Mouse (Mus musculus): Measurements from ENCODE around the gene Sae1.
"Not testable (repeated sequence)": the region's sequence is repeated elsewhere in the genome, so short reads cannot be mapped to it uniquely, and the experiment has no call there.

The Sae1 gene

DNA sequence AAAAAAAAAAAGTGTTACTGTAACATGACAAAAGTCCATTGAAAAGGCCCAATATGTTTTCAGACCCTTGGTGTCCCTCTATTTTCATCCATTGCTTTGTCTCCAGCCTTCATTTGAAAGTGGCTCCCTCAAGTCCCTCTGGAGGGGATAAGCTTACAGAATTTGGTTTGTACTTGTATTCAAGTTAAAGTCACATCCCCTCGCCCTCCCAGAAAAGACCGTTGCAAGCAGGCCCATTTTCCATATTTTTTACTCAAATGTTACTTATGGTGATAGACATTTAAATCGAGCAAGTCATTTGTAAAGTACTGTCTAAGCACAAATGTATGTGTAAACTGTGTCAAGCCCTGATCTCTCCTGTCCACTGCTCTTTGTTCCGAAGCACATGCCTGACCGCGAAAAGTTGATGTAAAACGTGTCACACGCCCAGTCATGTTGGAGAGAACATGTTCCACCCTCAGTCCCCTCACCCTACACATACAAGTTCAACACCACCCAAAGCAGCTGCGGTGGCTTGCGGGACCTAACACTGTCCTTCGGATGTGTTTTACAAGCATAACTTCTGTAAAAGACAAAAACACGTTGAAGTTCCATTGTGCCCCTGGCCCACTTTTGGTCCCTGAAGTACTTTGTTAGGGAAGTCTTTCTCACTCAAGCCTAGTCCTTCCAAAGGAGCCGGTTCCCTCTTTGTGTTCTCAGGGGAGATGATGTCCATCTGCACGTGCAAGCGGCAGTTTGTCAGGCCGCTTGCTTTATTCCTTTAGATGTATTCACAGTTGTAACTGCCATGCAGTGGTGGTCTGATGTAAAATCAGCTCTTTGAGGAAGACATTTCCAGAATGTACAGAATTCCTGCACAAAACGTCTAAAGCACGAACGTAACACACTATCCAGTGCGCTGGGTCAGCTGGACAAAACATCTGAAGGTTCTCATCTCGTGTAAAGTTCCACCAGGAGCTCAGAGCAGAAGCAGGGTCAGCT is 15.7 kb upstream of the Sae1 start:
- DNase-seq (ENCODE audit: low read depth, low spot score), result peak; percentile 43

DNA sequence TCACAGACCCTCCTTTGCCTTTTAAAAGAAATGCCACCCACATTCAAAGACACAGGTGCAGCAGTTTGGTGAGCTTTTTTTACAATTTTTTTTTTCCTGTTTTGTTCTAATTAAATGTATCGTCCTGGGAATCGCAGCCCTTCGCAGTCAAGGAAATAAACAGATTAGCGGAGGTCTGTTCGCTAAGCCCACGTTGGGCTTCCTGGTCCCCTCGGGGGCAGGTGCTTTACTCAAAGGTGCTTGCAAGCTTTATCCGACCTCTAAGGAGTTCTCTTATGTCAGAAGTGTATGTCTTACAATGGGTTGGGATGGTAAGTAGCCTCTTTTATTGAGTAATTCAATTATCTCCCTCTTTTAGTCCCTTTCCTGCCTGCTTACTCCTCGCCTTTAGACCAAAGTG is 14.8 kb upstream of the Sae1 start:
- no peak for DNase-seq (ENCODE audit: low read depth, low spot score)

DNA sequence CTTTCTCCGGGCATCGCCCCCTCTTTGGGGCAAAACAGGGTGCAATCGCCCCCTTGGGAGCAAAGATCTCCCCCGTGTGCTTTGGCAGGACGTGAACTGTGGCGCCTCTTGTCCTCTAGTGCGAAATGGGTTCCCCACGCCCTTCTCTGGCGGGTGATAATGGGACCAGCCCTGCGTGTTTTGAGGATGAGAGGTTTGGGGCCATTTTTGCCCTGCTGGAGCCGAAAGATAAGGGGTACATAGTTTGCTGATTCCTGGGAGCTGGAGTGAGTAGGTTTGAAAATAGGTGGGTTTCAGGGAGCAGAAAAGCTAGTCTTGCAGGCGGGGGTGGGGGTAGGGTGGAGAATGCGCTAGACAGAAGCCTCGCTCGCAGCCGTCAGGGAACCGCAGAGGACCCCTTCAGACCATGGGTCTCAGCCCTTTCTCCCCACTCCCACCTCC is 14.4 kb upstream of the Sae1 start:
- DNase-seq (ENCODE audit: low read depth, low spot score), result peak; percentile 30

DNA sequence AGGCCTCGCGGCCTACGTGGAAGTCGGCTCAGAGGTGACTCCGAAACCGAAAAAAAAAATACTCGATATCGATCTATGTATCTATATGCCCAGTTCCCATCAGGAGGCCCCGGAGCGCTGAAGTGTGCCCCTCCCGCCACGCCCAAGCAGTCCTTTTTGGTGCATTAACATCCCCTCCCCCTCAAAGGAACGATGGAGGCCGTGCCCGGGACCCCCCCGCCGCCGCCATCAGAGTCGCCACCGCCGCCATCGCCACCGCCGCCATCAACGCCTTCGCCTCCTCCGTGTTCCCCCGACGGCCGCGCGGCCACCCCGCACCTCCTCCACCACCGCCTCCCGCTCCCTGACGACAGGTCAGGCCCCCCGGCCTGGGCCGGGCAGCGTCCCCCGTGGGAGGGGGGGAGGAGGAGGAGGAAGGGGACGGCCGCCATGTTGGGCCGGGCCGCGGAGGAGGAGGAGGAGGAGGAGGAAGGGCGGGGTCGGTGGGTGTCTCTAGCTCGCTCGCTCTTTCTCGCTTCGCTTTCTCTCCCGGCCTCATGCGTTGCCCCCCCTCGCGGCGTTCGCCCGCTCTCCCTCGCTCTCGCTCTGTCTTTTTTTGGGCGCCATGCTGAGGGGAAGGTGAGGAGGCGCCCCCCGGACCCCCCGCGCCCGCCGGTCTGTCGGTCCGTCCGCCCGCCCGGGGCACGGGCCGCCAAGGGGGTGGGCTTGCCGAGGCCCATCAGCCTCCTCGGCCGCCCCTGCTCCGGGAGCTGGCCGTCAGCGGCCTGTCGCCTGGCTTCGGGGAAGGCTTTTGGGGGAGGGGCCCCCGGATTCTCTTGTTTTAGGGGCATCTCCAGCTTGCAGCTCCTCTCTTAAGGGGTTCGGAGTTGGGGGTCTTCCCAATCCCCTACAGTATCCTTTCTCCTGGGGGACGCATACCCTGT is 13.3 kb upstream of the Sae1 start, which contains the start of gene Zc3h4:
Gene Zc3h4, plus strand, starts transcription at position 222 of the 923 bp plus-strand sequence.
- DNase-seq (ENCODE audit: low read depth, low spot score), result peak; percentile 88

DNA sequence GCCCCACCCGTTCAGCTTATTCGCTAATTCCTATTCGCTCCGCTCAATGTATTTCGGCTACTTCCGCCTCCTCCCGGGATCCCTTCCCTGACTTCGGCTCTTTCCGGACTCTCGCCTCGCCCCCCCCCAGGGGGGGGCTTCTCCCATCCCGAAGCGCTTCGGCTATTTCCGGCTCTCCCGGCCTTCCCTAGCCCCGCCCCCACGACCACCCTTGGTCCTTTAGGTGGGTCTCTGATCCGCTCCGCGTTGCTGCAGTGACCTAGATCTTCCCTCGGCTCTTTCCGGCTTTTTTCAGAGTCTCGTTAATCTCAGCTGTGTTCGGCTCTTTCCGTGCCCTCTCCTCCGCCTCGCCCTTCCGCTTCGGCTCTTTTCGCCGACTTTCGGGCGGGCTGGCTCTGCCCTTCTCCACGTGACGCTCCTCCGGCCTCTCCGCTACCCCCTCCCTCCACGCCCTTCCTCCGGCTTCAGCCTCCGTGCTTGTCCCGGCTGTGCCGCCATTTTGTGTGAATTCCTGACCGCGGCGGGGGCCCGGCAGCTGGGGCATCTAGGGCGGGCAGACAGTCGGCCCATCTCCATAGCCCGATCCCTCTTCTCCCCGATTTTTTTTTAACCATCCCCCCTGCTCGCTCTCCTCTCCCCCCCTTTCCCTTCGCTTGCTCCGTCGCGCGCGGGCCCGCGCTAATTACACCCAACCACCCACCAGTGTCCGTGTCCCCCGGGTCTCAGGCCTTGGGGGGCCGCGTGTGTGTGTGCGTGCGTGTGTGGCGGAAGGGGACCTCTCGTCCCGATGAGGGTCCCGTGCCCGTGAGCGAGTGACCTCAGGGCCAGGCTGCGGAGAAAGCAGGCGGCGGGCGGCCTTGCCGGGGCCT is 12.4 kb upstream of the Sae1 start:
- peak; percentile 99 for DNase-seq (ENCODE audit: low read depth, low spot score)

DNA sequence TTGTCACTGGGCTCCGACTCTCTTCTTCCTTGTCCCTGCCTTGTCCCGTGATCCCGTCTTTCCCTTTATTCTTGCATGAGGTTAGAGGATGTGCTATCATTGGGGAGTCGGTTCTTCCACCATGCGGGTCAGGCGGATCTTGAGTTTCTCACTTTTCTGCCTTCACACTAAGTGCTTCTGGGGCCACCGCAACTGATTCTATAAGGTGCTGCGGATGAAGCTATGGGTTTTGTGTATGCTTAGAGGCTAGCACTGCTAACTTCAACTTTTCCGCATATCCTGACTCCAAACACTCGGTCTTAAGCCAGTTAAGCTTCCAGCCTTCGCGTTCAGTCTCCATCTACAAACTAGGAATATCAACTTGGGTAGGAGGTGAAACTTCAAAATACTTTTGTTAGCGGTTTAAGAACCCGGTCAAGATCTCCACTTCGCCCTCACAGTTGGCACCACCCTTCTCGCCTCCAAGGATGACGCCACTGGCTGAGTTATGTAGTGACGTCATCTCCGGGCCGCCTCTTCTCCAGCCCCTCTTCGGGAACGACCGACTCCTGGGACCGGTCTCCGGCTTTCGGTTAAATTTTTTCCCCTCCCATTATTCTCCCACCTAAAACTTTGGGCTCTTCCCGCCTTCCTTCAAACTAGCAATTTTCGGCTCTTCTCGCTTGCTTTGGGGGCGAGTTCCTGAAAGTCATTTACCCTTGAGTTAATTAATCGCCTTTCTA is 11.7 kb upstream of the Sae1 start:
- DNase-seq (ENCODE audit: low read depth, low spot score), result peak; percentile 95

DNA sequence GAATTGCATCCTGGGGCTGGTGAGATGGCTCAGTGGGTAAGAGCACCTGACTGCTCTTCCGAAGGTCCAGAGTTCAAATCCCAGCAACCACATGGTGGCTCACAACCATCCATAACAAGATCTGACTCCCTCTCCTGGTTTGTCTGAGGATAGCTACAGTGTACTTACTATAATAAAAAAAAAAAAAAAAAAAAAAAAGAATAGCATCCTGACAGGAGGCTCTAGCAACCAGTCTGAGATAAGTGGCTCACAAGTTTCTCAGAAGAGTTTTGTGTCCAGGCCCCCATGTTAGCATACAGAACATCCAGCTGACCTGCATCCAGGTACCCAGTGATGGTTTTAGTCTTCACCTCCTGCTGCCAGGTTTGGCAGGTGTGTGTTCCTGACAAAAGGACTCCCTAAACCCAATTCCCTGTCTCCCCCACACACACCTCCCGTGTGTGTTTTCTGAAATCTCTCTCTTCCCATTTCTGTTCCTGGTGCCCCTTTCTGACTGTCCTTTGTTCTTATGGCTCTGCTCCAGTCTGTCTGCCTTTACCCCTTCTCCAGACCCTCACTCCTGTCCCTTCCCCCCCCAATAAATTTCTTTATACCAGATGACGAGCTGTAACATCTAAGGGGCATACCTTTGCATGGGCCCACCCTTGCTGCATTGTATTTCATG is 10.9 kb upstream of the Sae1 start:
- DNase-seq (ENCODE audit: low read depth, low spot score), result no peak

DNA sequence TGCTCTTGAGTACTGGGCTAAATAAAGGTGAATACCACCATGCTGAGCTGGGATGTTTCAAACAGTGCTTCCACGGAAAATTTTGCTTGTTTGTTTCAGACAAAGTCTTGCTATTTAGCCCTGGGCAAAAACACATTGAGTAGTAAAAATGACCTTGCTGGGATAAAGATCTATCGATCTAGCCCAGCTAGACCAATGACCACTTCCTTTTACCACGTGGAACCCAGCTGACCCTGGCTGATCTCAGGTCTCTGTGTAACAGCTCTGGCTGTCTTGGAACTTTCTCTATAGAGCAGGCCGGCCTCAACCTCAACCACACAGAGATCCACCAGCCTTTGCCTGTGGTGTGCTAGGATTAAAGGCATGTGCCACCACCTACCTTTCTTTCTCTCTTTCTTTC is 9.9 kb upstream of the Sae1 start:
- no peak for DNase-seq (ENCODE audit: low read depth, low spot score)

DNA sequence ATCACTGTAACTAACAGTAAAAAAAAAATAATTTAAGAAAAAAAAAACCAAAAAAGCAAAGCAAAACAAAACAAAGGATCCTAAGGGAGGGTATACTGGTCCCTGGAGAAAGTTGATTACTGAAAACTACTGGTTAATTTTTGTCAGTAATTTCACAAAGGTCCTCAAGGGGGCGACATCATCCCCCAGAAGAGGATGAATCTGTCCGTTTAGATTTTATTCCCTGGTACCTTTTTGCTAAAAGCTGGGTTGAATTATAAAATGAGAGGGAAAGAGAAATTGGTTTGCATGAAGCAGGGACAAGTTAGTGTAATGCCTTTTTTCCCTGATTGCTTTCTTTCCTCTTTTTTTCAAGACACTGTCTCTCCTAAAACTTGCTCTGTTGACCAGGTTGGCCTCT is 8.3 kb upstream of the Sae1 start:
- peak; percentile 66 for DNase-seq (ENCODE audit: low read depth, low spot score)

DNA sequence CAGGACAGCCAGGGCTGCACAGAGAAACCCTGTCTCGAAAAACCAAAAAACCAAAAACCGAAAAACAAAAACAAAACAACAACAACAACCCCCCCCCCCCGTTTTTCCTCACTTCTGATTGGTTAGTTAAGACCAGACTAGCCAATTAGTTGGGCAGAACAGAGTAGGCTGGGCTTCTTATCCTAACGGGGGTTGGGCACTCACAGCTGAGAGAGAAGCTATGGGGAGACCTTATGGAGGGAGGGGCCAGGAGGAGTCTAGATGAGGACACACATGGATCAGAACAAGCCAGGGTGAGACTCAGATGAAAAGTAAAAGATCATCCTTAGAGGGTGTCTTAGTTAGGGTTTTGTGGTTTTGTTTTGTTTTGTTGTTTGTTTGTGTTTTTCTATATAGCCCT is 5.3 kb upstream of the Sae1 start:
- no peak for DNase-seq (ENCODE audit: low read depth, low spot score)

DNA sequence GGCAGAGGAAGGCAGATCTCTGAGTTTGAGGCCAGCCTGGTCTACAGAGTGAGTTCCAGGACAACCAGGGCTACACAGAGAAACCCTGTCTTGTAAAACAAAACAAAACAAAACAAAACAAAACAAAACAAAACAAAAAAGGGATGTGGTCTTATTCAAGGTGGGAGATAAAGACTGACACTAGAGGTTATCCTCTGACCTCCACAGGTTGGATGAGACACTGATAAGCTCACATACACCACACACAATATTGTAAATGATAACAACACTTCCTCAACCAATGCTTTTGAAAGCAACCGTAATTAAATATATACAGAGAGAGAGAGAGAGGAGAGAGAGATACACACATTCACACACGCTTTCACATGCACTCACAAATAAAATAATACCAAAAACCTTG is 2.3 kb upstream of the Sae1 start:
- not testable (repeated sequence) for DNase-seq (ENCODE audit: low read depth, low spot score)

DNA sequence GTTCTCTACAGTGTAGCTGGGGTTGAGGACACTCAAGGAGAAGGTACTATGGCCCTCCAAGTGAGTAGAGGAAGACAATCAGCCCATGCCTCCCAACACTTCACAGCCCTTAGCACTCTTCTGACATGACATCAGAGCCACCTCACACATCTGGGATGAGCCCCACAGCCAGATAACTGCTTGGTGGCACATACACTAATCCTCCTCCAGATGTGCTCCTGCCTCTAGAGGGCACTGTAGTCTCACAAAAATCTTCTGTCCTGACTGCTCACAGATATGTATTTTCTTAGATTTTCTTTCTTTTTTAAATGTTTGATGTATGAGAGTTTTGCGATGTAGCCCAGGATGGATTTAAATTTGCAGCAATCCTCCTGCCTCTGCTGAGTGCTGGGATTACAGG is 11.1 kb downstream of the Sae1 start:
- peak; percentile 30 for DNase-seq (ENCODE audit: low read depth, low spot score)

DNA sequence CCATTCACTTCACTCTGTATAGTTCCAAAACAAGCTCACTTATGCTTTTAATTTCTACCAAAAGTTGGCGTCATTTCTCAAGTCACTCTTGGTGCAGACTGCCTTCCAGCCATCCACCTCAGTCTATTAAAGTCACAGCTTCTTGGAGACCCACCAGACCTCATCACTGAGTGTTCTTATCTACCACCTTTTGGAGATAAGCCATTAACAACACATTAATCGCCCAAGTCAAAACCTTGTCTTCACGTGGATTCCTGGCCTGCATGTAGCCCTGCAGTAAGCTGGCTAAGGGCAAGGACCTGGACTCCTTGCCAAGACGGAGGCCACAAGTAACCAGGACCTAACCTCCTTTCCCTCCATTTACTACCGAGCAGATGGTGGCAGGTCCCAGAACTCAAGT is 12.6 kb downstream of the Sae1 start:
- no peak for DNase-seq (ENCODE audit: low read depth, low spot score)

DNA sequence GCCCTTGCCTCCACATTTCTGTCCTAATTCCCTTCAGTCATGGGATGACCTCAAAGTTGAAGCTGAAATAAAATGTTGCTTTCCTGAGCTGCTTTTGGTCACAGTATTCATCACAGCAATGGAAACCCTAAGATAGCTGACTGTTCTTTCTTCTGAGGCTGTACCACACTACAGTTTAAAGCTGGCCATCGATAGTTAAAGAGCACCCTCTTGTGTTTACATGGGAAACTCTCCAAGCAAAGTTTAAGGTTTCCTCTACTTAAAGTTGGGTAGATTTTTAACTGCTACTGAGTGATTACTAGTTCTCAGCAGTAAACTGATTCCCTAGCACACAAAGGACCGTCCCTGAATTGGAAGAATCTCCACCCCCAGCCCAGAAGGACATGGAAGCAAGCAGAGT is 13.9 kb downstream of the Sae1 start:
- DNase-seq (ENCODE audit: low read depth, low spot score), result no peak

DNA sequence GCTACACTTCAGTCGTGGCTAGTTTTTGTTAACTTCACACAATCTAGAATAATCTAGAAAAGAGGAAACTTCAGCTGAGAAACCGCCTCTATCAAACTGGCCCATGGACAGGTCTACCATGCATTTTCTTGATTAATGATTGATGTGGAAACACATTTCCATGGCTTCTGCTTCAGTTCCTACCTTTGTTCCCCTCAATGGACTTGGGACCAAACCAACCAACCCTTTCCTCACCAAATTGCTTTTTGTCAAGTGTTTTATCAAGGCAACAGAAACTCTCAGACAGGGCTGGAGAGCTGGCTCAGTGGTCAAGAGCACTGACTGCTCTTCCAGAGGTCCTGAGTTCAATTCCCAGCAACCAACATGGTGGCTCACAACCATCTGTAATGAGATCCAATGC is 17.0 kb downstream of the Sae1 start:
- no peak for DNase-seq (ENCODE audit: low read depth, low spot score)

DNA sequence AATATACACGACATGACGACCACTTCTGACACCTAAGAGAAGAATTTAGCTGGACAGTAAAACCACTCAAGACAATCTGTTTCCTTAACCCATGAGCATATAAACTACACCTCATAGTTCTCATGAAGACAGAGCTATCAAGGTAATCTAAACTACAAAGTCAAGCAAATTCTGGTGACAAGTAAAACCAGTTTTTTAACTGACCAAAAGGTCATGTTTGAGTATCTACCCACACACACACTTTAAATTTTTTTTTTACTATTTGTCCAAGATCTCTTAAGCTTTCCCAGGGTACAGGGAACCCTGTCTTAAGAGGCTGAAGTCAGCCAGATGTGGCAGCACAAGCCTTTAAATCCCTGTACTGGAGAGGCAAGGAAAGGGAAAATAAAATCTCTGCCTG is 18.8 kb downstream of the Sae1 start:
- DNase-seq (ENCODE audit: low read depth, low spot score), result no peak

DNA sequence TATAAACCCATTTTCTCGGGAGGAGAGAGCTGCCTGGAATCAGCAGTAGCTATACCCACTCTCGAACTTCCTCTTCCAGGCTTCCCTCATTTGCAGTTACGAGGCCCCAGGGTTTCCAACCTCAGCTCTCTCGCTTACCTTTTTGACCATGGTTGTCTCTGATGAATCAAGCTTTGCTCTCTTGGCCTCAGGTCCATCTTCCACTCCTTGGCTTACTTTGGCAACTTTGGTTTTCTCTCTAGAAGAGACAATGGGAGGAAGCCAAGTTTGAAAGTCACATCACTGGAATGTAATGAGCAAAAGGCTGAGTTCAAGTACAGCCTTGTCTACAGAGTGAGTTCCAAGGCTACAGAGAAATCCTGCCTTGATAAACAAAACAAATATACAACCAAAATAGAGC is 20.9 kb downstream of the Sae1 start:
- no peak for DNase-seq (ENCODE audit: low read depth, low spot score)

DNA sequence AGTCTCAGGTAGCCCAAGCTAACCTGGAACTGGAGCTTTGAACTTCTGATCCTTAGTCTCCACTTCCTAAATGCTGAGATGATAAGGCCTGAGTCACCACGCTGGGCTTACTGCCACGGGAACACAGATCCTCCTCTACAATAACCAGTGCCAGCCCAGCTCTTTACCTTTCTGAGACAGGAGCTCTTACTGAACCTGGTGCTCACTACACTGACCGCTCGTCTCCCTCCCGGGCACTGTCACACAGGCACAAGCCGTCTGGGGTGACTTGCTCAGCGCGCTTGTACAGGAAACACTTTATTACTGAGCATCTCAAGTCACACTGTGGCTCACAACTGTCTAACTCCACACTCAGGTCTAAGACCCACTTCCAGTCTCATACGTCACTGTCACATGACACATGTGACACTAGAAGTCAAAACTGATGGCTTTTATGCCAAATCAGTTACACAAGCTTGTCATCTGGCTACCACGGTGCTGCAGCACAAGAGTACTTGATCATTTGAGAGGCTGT is 21.4 kb downstream of the Sae1 start:
- DNase-seq (ENCODE audit: low read depth, low spot score), result no peak

DNA sequence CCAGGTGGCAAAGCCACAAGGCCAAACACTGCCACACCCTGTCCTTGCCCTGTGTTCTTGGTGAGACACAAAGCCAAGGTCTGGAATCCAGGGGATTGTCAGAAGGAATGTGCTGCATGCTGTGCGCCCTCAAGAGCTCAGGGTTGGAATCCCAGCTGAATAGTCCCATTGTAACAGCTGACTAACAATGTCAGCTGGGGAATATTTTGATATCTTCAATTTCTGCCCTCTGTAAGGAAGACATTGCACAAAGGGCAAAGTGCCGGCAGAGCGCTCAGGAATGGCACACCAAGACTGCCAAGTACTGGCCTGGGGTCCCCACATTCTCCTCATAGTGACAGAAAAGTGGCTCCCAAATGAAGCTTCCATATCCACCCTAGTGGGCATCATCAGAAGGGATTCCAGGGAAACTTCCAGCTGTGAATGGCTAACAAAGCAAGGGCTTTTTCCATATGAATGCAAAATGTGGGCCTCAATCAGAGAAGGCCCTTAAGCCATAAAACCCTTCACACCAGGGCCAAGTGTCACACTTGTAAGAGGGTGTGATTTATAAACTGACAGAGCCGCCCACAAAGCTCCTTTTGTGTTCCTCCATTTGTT is 22.6 kb downstream of the Sae1 start:
- DNase-seq (ENCODE audit: low read depth, low spot score), result peak; percentile 80
